Mouse (Mus musculus): ENCODE measurements at regions not wholly inside any gene's neighbourhood (a gene's known extent, or its start where the extent isn't known, plus 50 kb on each side); places are given as distances from the start of the nearest gene placed in this dataset.

DNA sequence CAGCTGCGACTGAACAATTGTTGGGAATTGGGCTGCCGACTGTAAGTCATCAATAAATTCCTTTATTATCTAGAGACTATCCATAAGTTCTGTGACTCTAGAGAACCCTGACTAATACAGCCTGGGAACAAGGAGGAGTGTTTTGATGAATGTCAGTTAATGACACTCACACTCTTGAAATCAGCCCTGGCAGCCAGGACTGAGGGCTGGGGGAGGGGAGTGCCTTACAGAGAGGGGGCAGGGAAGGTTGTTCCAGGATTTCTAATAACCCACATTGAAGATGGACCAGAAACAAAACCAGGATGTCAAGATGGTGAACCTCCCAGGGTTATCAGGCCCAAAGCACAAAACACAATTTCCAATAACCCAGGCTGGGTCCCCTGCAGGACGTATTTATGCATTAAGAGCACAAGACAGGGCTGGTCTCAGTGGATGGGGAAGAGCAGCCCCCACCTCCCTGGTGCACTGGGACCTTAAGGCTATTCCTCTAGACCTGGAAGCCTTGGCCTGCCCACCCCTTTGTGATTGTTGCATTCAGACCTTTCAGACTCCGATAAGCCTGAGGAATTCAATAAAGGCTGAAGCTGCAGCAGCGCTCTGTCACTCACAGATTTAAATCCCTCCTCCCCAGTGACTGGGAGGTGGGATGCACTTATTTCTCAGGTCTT lies 80.0 kb upstream of the Topaz1 start:
- 29% methylated on average over 4 of the region's 5 CpGs for WGBS
- peaks cover 9% of the 10 kb centered on the region; the same call in 1 of the 2 replicates for H3K4me1 ChIP-seq (replicated peaks)
- H3K9ac ChIP-seq = no peak overlapping the region
- H3K27ac ChIP-seq (ENCODE audit: poor library complexity, severe bottlenecking) = no peak overlapping the region
- no peaks in the 10 kb centered on the region for H3K9me3 ChIP-seq (replicated peaks)
- H3K4me2 ChIP-seq = no peak overlapping the region
- H3K4me3 ChIP-seq = no peak overlapping the region
- no peak for ATAC-seq (ENCODE audit: insufficient number of reproducible peaks, low FRiP score)
- H3K36me3 ChIP-seq = no peaks in the 10 kb centered on the region
- H3K27me3 ChIP-seq (replicated peaks) = no peaks in the 10 kb centered on the region

GRCm38 (mm10) chr9:122667646-122667981 lies 79.5 kb upstream of the Topaz1 start:
- H3K36me3 ChIP-seq = no peaks in the 10 kb centered on the region
- no peak for ATAC-seq (ENCODE audit: insufficient number of reproducible peaks, low FRiP score)
- no peak overlapping the region for H3K9ac ChIP-seq
- H3K27me3 ChIP-seq (replicated peaks) = no peaks in the 10 kb centered on the region
- H3K4me1 ChIP-seq (replicated peaks) = peaks cover 9% of the 10 kb centered on the region; the same call in 1 of the 2 replicates
- 60% methylated on average over 3 of the region's 3 CpGs for WGBS
- no peak overlapping the region for H3K4me3 ChIP-seq
- no peak overlapping the region for H3K4me2 ChIP-seq
- no peaks in the 10 kb centered on the region for H3K9me3 ChIP-seq (replicated peaks)
- H3K27ac ChIP-seq (ENCODE audit: poor library complexity, severe bottlenecking) = no peak overlapping the region

DNA sequence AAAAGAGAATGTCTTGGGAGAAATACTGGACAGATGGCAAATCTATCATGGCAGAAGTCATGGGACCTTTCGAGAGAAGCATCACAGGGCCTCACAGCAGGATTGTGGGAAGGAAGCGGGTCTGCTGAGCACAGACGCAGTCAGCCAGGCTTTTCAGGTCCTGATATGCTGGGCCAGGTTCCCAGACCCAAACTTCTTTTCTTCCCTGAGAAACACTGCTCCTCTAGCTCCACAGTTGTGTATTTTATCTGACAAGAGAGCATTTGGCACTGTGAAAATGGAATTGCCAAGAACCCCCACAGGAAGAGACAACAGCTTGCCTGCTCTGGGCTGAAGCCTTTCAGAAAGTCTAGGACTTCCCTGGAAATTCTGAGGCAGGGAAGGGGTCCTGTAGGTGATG lies 73.4 kb upstream of the Topaz1 start:
- H3K27me3 ChIP-seq (replicated peaks) = no peaks in the 10 kb centered on the region
- H3K27ac ChIP-seq (ENCODE audit: poor library complexity, severe bottlenecking) = peak overlapping the region; percentile 16
- WGBS = 49% methylated on average over 3 of the region's 3 CpGs
- no peaks in the 10 kb centered on the region for H3K36me3 ChIP-seq
- H3K9me3 ChIP-seq (replicated peaks) = no peaks in the 10 kb centered on the region
- H3K4me2 ChIP-seq = no peak overlapping the region
- peaks cover 22% of the 10 kb centered on the region for H3K4me1 ChIP-seq (replicated peaks)
- no peak overlapping the region for H3K9ac ChIP-seq
- H3K4me3 ChIP-seq = no peak overlapping the region
- ATAC-seq (ENCODE audit: insufficient number of reproducible peaks, low FRiP score) = no peak

GRCm38 (mm10) chr9:122678001-122678696 lies 69.0 kb upstream of the Topaz1 start:
- Histone ChIP-seq H3K36me3 (no peaks in the 10 kb centered on the region), H3K4me2 (no peak overlapping the region), H3K9ac (no peak overlapping the region), H3K4me3 (no peak overlapping the region), H3K9me3 (replicated peaks) (no peaks in the 10 kb centered on the region), H3K4me1 (replicated peaks) (peaks cover 16% of the 10 kb centered on the region), H3K27ac (ENCODE audit: poor library complexity, severe bottlenecking) (no peak overlapping the region), H3K27me3 (replicated peaks) (0 out of 2 replicates have a peak, but pooled peaks cover 3% of the 10 kb centered on the region)
- WGBS = 77% methylated on average over 14 of the region's 14 CpGs
- no peak for ATAC-seq (ENCODE audit: insufficient number of reproducible peaks, low FRiP score)

GRCm38 (mm10) chr9:122687170-122687569 lies 60.0 kb upstream of the Topaz1 start:
- Histone ChIP-seq H3K4me1 (replicated peaks) (0 out of 2 replicates have a peak, but pooled peaks cover 7% of the 10 kb centered on the region), H3K9ac (no peak overlapping the region), H3K9me3 (replicated peaks) (no peaks in the 10 kb centered on the region), H3K36me3 (no peaks in the 10 kb centered on the region), H3K4me2 (no peak overlapping the region), H3K27ac (ENCODE audit: poor library complexity, severe bottlenecking) (no peak overlapping the region), H3K27me3 (replicated peaks) (peaks cover 30% of the 10 kb centered on the region), H3K4me3 (no peak overlapping the region)
- no peak for ATAC-seq (ENCODE audit: insufficient number of reproducible peaks, low FRiP score)
- 27% methylated on average over 4 of the region's 4 CpGs for WGBS

- no peak overlapping the region for H3K9ac ChIP-seq
- H3K4me3 ChIP-seq = no peak overlapping the region
- no peak overlapping the region for H3K4me2 ChIP-seq
- H3K9me3 ChIP-seq (replicated peaks) = no peaks in the 10 kb centered on the region
- no peaks in the 10 kb centered on the region for H3K36me3 ChIP-seq
- no peak for ATAC-seq (ENCODE audit: insufficient number of reproducible peaks, low FRiP score)
- no peak overlapping the region for H3K27ac ChIP-seq (ENCODE audit: poor library complexity, severe bottlenecking)
- 0 out of 2 replicates have a peak, but pooled peaks cover 7% of the 10 kb centered on the region for H3K4me1 ChIP-seq (replicated peaks)
- 70% methylated on average over 6 of the region's 6 CpGs for WGBS
- H3K27me3 ChIP-seq (replicated peaks) = peaks cover 18% of the 10 kb centered on the region
Measured at GRCm38 (mm10) chr9:122691879-122692278, 55.3 kb upstream of the Topaz1 start.

GRCm38 (mm10) chr9:122695724-122696123 lies 51.4 kb upstream of the Topaz1 start:
- 11% methylated on average over 1 of the region's 1 CpGs for WGBS
- Histone ChIP-seq H3K4me2 (no peak overlapping the region), H3K9ac (no peak overlapping the region), H3K9me3 (replicated peaks) (no peaks in the 10 kb centered on the region), H3K27me3 (replicated peaks) (peaks cover 18% of the 10 kb centered on the region; the same call in 1 of the 2 replicates), H3K4me1 (replicated peaks) (no peaks in the 10 kb centered on the region), H3K36me3 (no peaks in the 10 kb centered on the region), H3K4me3 (no peak overlapping the region), H3K27ac (ENCODE audit: poor library complexity, severe bottlenecking) (no peak overlapping the region)
- ATAC-seq (ENCODE audit: insufficient number of reproducible peaks, low FRiP score) = no peak

Small RNAs in the stretch of these regions (microRNA-seq; reads per million reads assigned to microRNA genes)
- 85.8 reads per million, percentile 50 among the genes with 10 or more reads in this experiment for gene Mir138-1
